Mouse (Mus musculus) heart, postnatal 0 days (tissue): ENCODE measurements around the gene Plxna1. TPM values are rescaled to one million over a fixed set of nuclear protein-coding genes. Genes with fewer than 3 reads are reported as not detected.

Experiments
- ATAC-seq: fragments of 200-750 bp; cut with Nextera tagmentation; 2 replicates; pipeline ENCODE4 v1.8.0; 2017; ENCODE audit warnings: low read depth, moderate number of reproducible peaks, moderate library complexity; ENCODE audit not compliant: insufficient read depth
- DNase-seq: peaks from one replicate; pipeline ENCODE4 v3.0.0-alpha.2; 2016; ENCODE audit warnings: low spot score
- H3K27ac ChIP-seq: fragments of 300-500 bp; sonication (generic); 2 replicates; pipeline ENCODE4 v1.5.1; 2014; ENCODE audit warnings: low read depth, mild to moderate bottlenecking
- H3K27me3 ChIP-seq: fragments of 300-500 bp; sonication (generic); 2 replicates; pipeline ENCODE4 v1.6.1; 2014; ENCODE audit warnings: low read length, mixed read lengths; ENCODE audit not compliant: control insufficient read depth, insufficient read depth
- H3K36me3 ChIP-seq: fragments of 300-500 bp; sonication (generic); replicated peaks from 2 replicates; pipeline ENCODE4 v1.6.1; 2014; ENCODE audit warnings: low read length, mixed read lengths; ENCODE audit not compliant: control insufficient read depth, insufficient read depth
- H3K4me1 ChIP-seq: fragments of 300-500 bp; sonication (generic); 2 replicates; pipeline ENCODE4 v1.6.1; 2014; ENCODE audit warnings: antibody characterized with exemption; ENCODE audit not compliant: control insufficient read depth, insufficient read depth
- H3K4me2 ChIP-seq: fragments of 300-500 bp; sonication (generic); 2 replicates; pipeline ENCODE4 v1.6.1; 2014; ENCODE audit warnings: low read depth, mild to moderate bottlenecking, low read length, moderate library complexity
- H3K4me3 ChIP-seq: fragments of 300-500 bp; sonication (generic); 2 replicates; pipeline ENCODE4 v1.5.1; 2014; ENCODE audit warnings: low read depth, low read length
- H3K9ac ChIP-seq: fragments of 300-500 bp; sonication (generic); replicated peaks from 2 replicates; pipeline ENCODE4 v1.6.1; 2014; ENCODE audit warnings: low read depth, low read length, mixed read lengths
- H3K9me3 ChIP-seq: fragments of 300-500 bp; sonication (generic); replicated peaks from 2 replicates; pipeline ENCODE4 v1.6.1; 2016; ENCODE audit warnings: low read length; ENCODE audit not compliant: control insufficient read depth
- CTCF ChIP-seq: IDR thresholded peaks from 2 replicates; pipeline ENCODE4 v1.5.1; 2016; ENCODE audit warnings: antibody characterized with exemption, control low read depth, low read depth
- EP300 ChIP-seq: IDR thresholded peaks from 2 replicates; pipeline ENCODE4 v1.6.1; 2016; ENCODE audit warnings: antibody characterized with exemption, low read depth
- WGBS: fragments of 180-500 bp; shearing (Covaris S2); extraction: QIAGEN DNeasy Blood & Tissue Kit; methylation state at CpG from one replicate; pipeline ENCODE4 v1.1.7; 2014; 5-methylcytosine and 5-hydroxymethylcytosine counted together
- polyA plus RNA-seq: library from polyadenylated mRNA; unstranded; fragments of >200 nt; fragmentation: Nextera tagmentation; extraction: Ambion mirVana; gene quantifications from 2 replicates; pipeline ENCODE4 v1.2.1, GENCODE M21; 2015
- total RNA-seq: library from RNA; depleted of rRNA; stranded (reverse); fragments of >200 nt; gene quantifications from 2 replicates; pipeline ENCODE4 v1.2.3, GENCODE M21; 2014; ENCODE audit warnings: low replicate concordance

The Plxna1 gene
- total and polyA plus RNA-seq, 2 experiments from 2014 or later = 8.1 to 30.4 TPM

- 30% methylated on average over 2 of the region's 2 CpGs for WGBS
- no peak overlapping the region for H3K4me3 ChIP-seq
- H3K4me2 ChIP-seq = no peak overlapping the region
- TF ChIP-seq EP300 (no peak), CTCF (0 out of 2 replicates have a peak, but pooled peaks have one; percentile 16)
- no peaks in the 10 kb centered on the region for H3K27me3 ChIP-seq
- H3K27ac ChIP-seq = no peak overlapping the region; the same call in 1 of the 2 replicates
- peak; percentile 80 for ATAC-seq
- no peaks in the 10 kb centered on the region for H3K9me3 ChIP-seq
- H3K9ac ChIP-seq = no peak overlapping the region
- no peaks in the 10 kb centered on the region for H3K36me3 ChIP-seq
- peak; percentile 57 for DNase-seq
- H3K4me1 ChIP-seq = peaks cover 12% of the 10 kb centered on the region
These were observed 41.1 kb upstream of the Plxna1 start for GRCm38 (mm10) chr6:89403257-89404225.

DNA sequence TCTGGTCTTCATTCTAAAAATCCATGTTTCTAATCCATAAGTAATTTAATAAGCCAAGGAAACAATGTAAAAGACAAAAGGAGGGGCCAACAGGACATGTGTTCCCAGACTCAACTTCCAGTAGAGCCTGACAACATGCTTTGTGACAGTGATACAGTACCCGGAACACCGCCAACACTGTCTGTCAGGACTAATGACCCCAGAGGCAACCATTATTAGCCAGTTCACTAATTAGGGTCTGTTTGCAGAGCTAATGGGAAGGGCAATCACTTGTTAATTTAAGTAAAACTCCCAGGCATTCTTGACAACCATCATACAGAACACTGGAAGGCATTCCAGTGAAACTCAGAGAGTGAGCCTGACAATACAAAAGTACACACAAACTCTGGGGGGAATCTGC is 40.0 kb upstream of the Plxna1 start:
- peaks cover 12% of the 10 kb centered on the region for H3K4me1 ChIP-seq
- WGBS = 100% methylated on average over 2 of the region's 2 CpGs
- no peak overlapping the region for H3K4me2 ChIP-seq
- H3K27ac ChIP-seq = no peak overlapping the region
- no peaks in the 10 kb centered on the region for H3K27me3 ChIP-seq
- H3K9me3 ChIP-seq = no peaks in the 10 kb centered on the region
- DNase-seq (no peak), ATAC-seq (no peak)
- TF ChIP-seq CTCF = no peak
- no peak for TF ChIP-seq EP300
- H3K36me3 ChIP-seq = no peaks in the 10 kb centered on the region
- H3K9ac ChIP-seq = no peak overlapping the region
- no peak overlapping the region for H3K4me3 ChIP-seq

- H3K36me3 ChIP-seq = no peaks in the 10 kb centered on the region
- DNase-seq (no peak), ATAC-seq (no peak)
- no peak overlapping the region for H3K9ac ChIP-seq
- no peak overlapping the region for H3K4me3 ChIP-seq
- WGBS = 57% methylated on average over 1 of the region's 1 CpGs
- H3K9me3 ChIP-seq = no peaks in the 10 kb centered on the region
- H3K4me2 ChIP-seq = no peak overlapping the region
- peaks cover 12% of the 10 kb centered on the region for H3K4me1 ChIP-seq
- TF ChIP-seq EP300 (no peak), CTCF (no peak)
- H3K27ac ChIP-seq = no peak overlapping the region
- H3K27me3 ChIP-seq = no peaks in the 10 kb centered on the region
These were observed 37.1 kb upstream of the Plxna1 start for GRCm38 (mm10) chr6:89399564-89399963.

DNA sequence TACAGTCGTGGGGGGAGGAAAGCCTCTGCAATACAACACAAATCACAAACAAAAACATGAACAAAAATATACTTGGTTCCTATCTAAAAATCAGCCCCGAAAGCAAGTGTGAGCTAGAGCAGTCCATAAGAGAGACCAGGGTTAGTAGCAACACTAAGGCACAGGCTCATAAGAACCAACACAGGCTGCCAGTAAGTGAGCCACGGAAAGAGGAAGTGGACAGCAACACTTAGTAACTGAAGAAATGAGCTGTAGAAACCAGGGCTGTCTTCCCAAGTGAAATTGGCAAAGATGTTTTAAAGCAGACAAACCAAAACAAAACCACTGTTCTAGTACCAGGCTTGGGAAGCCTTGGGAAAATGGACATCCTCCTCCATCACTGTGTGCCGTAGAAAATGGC is 35.5 kb upstream of the Plxna1 start:
- H3K9me3 ChIP-seq = no peaks in the 10 kb centered on the region
- no peak overlapping the region for H3K4me3 ChIP-seq
- whole genome bisulfite sequencing = 71% methylated on average over 4 of the region's 4 CpGs
- H3K27ac ChIP-seq = no peak overlapping the region
- no peaks in the 10 kb centered on the region for H3K4me1 ChIP-seq
- no peaks in the 10 kb centered on the region for H3K36me3 ChIP-seq
- DNase-seq = no peak
- no peak for TF ChIP-seq EP300
- TF ChIP-seq CTCF = no peak
- H3K9ac ChIP-seq = no peak overlapping the region
- no peak overlapping the region for H3K4me2 ChIP-seq
- H3K27me3 ChIP-seq = no peaks in the 10 kb centered on the region
- ATAC-seq = no peak

- WGBS = 62% methylated on average over 2 of the region's 2 CpGs
- no peak for ATAC-seq
- H3K4me2 ChIP-seq = no peak overlapping the region
These were observed 31.4 kb upstream of the Plxna1 start for GRCm38 (mm10) chr6:89393820-89394219.

More at GRCm38 (mm10) chr6:89393820-89394219, 31.4 kb upstream of the Plxna1 start:
- no peaks in the 10 kb centered on the region for H3K36me3 ChIP-seq
- no peak overlapping the region for H3K9ac ChIP-seq
- H3K4me3 ChIP-seq = no peak overlapping the region
- TF ChIP-seq EP300 = no peak
- no peak for TF ChIP-seq CTCF
- H3K9me3 ChIP-seq = no peaks in the 10 kb centered on the region
- H3K27me3 ChIP-seq = no peaks in the 10 kb centered on the region
- H3K27ac ChIP-seq = no peak overlapping the region
- no peaks in the 10 kb centered on the region for H3K4me1 ChIP-seq
- no peak for DNase-seq
